ENCODE assay signal across 11 mouse cellular contexts in the genomic region with DNA sequence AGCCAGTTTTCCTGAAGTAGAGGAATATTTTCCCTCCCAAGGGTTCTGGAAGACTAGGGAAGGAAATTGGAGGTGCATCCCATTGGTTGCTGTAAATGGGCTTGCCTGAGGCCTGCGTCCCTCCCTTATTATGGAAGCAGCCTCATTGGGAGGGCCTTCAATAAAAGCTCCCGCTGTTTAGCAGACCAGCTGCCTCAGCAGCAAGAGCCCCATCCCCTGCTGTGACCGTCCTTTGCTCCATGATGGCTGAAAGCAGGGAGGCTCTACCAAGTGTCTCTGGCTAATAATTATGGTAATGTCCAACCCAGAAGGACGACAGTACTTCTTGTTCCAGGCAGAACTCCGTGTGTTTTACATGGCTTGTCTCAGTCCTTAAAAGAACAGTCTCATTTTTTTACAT. TPM values are rescaled to one million over a fixed set of nuclear protein-coding genes. Genes with fewer than 3 reads are reported as not detected.
DNase-seq lines count a peak whose midpoint lies in the region; ATAC-seq lines count a peak whose summit lies in the region.
"Had no signal": no experiment of that assay in that cellular context is flagged by ENCODE, and none has a peak within 500 bp of the region (broad histone marks: within the 10 kb centered on the region; RNA-seq: fewer than 3 reads in every experiment).

No protein-coding gene starts in this region.

- H3K4me1 ChIP-seq in forebrain, embryonic 15.5 days, result peaks cover 5% of the 10 kb centered on the region; the same call in 1 of the 2 replicates
- H3K4me1 ChIP-seq: liver, embryonic 12.5 days had no signal

- H3K36me3 ChIP-seq in forebrain, embryonic 15.5 days, result no peaks in the 10 kb centered on the region
- H3K36me3 ChIP-seq: heart, embryonic 13.5 days; liver, embryonic 12.5 days had no signal

- WGBS in forebrain, embryonic 15.5 days, result 5% methylated on average over 5 of the region's 5 CpGs

- no peaks in the 10 kb centered on the region for H3K9me3 ChIP-seq in forebrain, embryonic 15.5 days
- H3K9me3 ChIP-seq: heart, embryonic 13.5 days; liver, embryonic 12.5 days had no signal

- 0 out of 2 replicates have a peak, but pooled peaks have one; percentile 41 for ATAC-seq in forebrain, embryonic 15.5 days (replicated peaks)
- ATAC-seq: liver, embryonic 12.5 days had no signal

- H3K4me3 ChIP-seq in forebrain, embryonic 15.5 days, result no peak overlapping the region
- H3K4me3 ChIP-seq: heart, embryonic 13.5 days; liver, embryonic 12.5 days had no signal

- DNase-seq in R1 (ENCODE audit: low read depth, low spot score) (peak; percentile 73), MN1 (ENCODE audit: low spot score) (no peak)
- DNase-seq in cerebellum, adult 18-20 months, result peak; percentile 80
- peak; percentile 11 to 22 for DNase-seq in kidney, postnatal 4 days
- DNase-seq in B cell, adult 2 months, result no peak
- DNase-seq in adrenal gland, postnatal 14 days, result no peak
- DNase-seq: right cerebral cortex, adult 18-20 months; thymus, postnatal 25 days had no signal

- H3K27me3 ChIP-seq in forebrain, embryonic 15.5 days, result no peaks in the 10 kb centered on the region
- H3K27me3 ChIP-seq: heart, embryonic 13.5 days; liver, embryonic 12.5 days had no signal

- no peak overlapping the region for H3K27ac ChIP-seq in forebrain, embryonic 15.5 days (replicated peaks)
- H3K27ac ChIP-seq: heart, embryonic 13.5 days; liver, embryonic 12.5 days had no signal

- no peak overlapping the region for H3K4me2 ChIP-seq in forebrain, embryonic 15.5 days (replicated peaks)
- H3K4me2 ChIP-seq: heart, embryonic 13.5 days; liver, embryonic 12.5 days had no signal

- no peak overlapping the region for H3K9ac ChIP-seq in forebrain, embryonic 15.5 days (replicated peaks)
- H3K9ac ChIP-seq: heart, embryonic 13.5 days; liver, embryonic 12.5 days had no signal

RNA-seq across cellular contexts. Expression of gene Btg1, which starts 42.1 kb away (rescaled TPM):
- polyA plus RNA-seq in forebrain, embryonic 15.5 days (2015; fragmentation: Nextera tagmentation; extraction: Ambion mirVana), result 60.0 and 61.2 TPM in 2 replicates
- total RNA-seq in adrenal gland, postnatal 14 days (2021), result 145 and 150 TPM in 2 replicates

Comparison
In these comparisons a context has a peak if more than half of its experiments do, and no peak if none do; other contexts are left out.
1. DNase-seq: peak in R1 (single experiment), cerebellum, adult 18-20 months (2 of 2) and kidney, postnatal 4 days (2 of 2); none in B cell, adult 2 months (0 of 2), adrenal gland, postnatal 14 days (single experiment) and MN1 (single experiment).